Mouse (Mus musculus) ES-Bruce4 (cell line): ENCODE results near the gene Chek2.

Source experiments
- CTCF ChIP-seq: IDR thresholded peaks from one replicate; pipeline ENCODE4 v1.8.1; 2011; ENCODE audit warnings: low read depth, low read length
- EP300 ChIP-seq: IDR thresholded peaks from 2 replicates; pipeline ENCODE4 v1.6.1; 2011; ENCODE audit warnings: low read depth, low read length; ENCODE audit not compliant: insufficient read depth
- POLR2A ChIP-seq: IDR thresholded peaks from one replicate; pipeline ENCODE4 v1.8.1; 2011; ENCODE audit warnings: low read length; ENCODE audit not compliant: insufficient read depth

DNA sequence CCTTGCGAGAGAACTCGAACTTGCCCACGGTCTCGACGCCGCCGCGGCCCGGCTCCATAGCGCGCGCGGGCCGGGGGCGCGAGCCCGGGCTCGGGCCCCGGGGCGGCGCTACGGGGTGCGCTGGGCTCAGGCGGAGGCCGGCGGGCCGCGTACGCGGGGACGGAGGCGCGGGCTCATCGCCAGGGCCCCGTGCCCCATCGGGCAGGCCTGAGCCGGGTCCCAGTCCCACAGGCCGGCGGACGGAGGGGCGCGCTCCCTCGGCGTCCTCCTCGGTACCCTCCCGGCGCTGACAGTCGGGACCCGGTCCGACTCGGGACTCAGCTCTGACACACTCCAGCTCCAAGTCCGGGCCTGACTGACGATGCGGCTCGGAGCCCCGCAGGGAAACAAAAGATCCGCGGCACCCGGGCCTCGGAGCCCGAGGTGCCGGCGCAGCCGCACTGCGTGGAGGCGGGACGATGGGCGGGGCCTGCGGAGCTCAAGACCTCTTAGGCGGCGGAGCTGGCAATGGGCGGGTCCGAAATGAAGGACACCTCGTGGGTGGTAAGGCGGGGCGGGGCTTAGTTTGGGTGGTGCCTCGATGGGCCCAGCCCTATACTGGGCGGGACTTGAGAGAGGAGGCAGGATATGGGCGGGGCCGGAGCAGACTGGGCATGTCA, 30.0 kb upstream of the Chek2 start, which contains the start of gene Ulk1:
- TF ChIP-seq CTCF (no peak), POLR2A (peak; percentile 75), EP300 (no peak)
